Mouse (Mus musculus) CH12F3 (cell line): ENCODE results near the gene Nat14.
"Not testable (repeated sequence)": the region's sequence is repeated elsewhere in the genome, so short reads cannot be mapped to it uniquely, and the experiment has no call there.

Source experiments
- in situ Hi-C: fragments of 300-500 bp; cut with MboI; formaldehyde crosslinking; loops from 2 replicates; pipeline ENCODE4 v1.14.3; 2020; ENCODE audit warnings: low sequenced_read_pairs

Gene Nat14

DNA sequence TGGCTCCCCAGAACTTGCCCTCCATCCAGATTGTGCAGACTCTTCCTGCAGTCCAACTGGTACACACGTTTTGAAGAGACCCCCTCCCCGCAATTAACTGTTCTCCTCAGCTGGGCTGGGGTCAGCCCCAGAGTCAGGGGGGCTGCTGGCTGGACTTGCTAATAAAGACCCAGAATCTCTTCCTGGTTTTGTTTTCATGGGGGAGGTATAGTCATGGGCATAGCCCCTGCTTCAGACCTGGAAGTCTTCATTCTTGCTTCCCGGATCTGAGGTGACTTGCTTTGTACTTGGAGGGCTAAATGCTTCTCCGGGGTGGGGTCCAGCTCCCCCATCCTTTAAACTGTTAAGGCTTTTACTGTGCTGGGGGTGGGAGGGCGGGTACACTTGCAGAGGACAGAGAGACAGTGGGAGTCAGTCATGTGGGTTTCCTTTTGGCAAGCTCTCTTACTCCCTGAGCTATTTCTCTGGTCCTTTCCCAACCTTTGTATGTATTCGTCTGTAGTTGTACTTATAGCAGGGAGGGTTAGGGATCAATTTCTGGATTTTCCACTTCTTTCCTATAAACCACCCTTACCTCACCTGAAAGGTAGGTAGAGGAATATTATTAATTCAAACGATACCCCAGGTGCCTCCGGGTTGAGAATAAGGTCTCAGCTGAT lies at the start of gene Nat14:
TSS of gene Nat14 (plus strand) at position 205 of the 659 bp plus-strand sequence.
- in situ Hi-C loops = no loop called here

DNA sequence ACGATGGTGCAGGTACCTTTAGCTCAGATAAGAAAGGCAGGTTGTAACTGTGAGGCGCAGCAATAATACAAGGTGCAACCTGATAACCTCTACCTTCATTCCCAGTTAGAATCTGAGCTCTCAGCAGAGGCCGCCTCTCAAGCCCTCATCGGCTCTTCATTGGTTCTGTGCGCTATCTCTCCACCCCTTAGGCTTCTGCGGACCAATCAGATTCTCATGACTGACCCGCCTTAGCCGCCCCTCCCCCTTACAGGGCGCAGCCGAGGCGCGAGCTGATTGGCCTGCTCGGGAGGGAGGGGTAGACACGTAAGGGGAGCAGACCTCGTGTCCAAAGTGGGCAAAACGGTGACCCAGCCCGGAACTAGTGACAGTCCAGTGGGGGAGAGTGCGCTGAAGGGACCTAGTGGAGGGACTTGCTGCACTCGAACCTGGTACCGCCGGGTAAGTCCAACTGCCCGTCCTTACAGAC lies 45.0 kb upstream of the Nat14 start, which contains the start of gene Isoc2a:
TSS of gene Isoc2a (plus strand) at position 401 of the 469 bp plus-strand sequence.
- in situ Hi-C loops = no loop called here

DNA sequence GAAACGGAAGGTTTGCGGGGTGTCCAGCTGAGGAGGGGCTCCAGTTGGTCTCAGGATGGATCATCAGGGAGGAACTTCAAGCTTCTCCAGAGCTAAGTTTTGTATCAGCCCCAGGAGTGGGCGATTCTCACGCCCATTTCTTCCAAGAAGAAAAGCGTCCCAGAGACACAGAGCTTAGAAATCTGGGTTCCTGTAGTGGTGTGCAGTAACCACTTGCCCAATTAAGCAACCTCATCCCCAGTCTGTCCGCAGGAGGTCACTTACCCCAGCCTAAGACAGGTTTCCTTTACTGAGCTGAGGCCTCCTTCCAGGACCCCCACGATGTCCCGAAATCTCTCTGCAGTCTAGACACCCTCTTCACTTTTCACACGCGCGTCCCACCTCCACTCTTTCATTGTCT lies 44.6 kb upstream of the Nat14 start:
- in situ Hi-C loops = no loop called here

DNA sequence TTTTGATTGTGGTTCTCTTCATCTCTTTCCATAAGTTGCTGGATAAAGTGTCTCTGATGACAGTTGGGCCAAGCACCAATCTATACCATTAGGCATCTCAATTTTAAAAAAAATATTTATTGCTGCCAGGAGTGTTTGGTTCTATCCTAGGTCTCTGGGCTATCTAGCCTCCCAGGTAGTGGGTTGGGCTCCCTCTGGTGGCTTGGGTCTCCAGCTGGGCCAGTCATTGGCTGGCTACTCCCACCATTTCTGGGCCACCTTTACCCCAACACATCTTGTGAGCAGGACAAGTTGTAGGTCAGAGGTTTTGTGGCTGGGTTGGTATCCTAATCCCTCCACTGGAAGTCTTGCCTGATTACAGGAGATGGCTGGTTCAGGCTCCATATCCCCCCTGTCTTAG lies 43.6 kb upstream of the Nat14 start:
- in situ Hi-C loops = no loop called here

DNA sequence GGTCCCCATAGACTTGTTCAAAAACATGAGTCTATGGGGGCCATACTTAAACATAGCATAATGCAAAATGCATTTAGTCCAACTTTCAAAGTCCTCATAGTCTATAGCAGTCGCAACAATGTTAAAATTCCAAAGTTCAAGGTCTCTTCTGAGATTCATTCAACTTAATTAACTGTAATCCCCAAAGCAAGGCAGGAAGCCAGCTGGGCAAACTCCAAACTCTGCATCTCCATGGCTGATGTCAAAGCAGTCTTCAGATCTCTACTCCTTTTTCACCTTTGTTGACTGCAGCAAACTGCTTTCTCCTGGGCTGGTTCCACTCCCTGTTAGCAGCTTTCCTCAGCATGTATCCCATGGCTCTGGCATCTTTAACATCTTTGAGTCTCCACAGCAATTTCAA lies 42.8 kb upstream of the Nat14 start:
- in situ Hi-C loops = not testable (repeated sequence)

DNA sequence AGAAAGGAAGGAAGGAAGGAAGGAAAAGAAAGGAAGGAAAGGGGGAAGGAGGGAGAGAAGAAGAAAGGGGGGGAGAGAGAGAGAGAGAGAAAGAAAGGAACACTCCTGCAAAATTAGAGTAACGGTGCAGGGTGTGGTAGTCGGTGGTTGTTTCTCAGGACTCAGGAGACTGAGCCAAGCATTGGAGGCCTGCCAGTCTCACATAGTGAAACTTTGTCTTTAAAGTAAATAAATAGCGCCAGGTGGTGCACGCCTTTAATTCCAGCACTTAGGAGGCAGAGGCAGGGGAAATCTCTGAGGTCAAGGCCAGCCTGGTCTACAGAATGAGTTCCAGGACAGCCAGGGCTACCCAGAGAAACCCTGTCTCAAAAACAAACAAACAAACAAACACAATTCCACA lies 35.1 kb upstream of the Nat14 start:
- in situ Hi-C loops = no loop called here

DNA sequence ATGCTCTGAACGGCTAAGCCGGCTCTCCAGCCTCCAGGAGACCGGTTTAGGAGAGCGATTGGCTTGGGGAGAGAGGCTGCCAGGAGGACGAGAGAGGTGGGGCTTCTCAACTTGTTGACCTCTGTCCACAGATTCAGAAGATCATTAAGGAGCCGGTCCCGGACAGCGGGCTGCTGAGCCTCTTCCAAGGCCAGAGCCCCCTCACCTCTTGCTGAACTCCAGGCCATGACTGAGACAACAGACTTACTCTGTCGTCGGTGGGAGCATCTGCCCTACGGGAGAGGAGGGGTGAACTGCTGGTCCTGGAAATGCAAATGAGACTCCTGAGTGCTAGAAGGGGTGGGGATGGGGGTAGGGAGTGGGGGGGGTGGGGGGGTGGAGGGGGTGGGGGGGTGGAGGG lies 26.6 kb upstream of the Nat14 start:
- in situ Hi-C loops = no loop called here

DNA sequence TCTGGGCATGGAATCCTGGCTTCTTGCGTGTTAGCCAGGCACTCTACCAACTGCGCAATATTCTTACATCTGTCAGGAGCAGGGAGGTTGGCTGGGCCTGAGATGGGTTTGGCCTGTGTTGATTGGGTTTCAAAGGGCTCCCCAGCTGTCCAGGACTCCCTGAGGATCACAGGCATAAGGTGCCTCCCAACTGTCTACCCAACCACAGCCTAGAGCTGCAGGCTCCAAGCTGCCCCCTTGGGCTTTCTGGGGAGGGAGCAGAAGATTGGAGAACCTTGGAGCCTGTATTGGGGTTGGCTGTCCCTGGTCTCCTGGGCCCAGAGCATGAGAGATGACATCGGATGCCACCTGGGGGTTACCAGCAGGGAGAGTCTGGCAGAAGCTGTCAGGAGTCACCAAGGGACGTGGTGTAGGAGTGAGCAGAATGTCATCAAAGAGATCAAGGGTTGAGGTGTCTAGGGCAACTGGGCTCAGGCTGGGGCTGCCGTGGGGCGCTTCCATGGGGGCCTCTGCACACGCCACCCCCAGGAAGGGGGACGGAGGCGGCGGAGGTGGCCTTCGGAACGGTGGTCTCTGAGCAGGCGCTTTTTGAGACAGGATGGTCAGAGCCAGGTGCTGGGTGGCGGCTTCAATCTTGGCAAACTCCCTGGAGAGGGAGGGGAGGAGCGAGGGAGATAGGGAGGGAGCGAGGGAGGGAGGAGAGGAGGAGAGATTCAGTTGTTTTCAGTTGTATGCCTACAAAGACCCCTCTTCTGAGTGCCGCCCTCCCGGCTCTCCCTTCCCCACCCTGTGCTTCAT lies 22.8 kb upstream of the Nat14 start:
- in situ Hi-C loops = no loop called here

DNA sequence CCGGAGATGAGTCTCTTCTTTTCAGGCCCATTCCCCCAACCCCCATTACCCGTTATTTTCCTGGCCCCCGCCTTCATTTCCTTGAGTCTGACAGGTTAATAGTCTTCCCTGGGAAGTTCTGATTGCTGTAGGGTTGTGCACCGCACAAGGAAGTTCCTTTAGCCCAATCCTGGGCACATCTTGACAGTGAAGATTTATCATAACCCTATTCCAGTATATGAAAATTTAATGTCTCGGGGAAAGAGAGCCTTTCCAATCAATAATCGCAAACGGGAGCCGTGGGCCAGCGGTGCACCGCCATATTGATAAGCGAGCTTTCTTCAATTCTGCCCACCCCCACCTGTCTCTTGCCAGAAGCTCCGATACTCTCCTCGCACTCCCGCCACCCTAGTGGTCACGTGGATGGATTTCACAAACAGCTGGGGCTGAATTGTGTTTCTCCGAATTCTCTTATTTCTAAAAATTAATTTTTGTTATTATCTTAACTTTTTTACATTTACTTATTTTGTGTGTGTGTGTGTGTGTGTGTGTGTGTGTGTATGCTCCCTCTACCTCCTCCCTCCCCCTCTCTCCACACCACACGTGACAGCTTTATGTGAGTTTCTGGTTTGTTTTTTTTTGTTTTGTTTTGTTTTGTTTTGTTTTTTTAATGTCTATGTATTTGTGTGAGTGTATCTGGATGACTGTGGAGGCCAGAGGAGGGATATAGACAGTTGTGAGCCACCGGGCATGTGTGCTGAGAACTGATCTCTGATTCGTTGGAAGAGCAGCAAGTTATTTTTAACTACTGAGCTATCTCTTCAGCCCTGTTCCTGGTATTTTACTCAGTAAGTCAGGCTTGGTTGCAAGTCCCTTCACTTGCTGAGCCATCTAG lies 21.9 kb upstream of the Nat14 start:
- in situ Hi-C loops = no loop called here

DNA sequence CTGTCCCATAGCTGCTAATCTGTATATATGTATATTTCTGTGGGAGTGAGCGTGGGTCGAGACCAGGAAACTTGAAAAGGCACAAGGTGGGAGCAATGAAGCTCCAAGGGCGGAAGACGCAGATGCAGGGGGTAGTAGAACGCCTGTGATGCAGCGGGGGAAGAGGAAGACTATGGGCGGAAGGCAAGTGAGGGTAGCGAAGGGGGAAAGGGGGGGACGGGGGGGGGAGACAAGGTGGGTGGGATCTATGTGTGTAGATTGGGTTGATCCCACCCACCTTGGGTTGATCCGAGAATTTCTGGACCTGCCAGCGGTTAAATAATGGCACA lies 21.3 kb upstream of the Nat14 start:
- in situ Hi-C loops = no loop called here

DNA sequence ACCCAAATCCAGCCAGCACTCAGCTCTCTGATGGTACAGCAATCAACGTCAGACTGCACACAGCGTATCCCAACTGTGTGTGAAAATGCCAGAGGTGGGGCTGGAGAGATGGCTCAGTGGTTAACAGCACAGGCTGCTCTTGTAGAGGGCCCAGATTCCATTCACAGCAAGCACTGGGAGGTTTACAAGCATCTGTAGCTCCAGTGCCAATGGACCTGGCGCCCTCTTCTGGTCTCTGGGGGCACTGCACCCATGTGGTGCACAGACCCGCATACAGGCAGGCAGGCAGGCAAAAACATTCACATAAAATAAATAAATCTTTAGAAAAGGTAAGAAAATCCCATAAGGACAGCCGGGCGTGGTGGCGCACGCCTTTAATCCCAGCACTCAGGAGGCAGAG lies 20.7 kb upstream of the Nat14 start:
- in situ Hi-C loops = no loop called here

DNA sequence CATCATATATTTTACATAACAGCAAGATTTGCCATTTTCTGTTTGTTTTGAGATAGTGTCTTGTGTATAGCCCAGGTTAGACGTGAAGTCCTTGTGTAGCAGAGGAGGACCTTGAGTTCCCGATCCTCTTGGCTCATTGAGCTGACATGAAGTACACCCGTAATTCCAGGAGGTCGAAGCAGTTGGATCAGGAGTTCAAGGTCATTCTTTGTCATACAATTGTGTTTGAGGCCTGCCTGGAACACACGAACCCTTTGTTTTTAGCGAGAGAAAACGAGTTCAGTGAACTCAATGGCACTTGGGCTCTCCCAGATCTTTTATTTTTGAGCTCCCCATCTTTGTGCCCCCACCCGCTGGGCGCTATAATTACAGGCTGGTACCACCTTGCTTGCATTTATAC lies 19.4 kb upstream of the Nat14 start:
- in situ Hi-C loops = no loop called here

DNA sequence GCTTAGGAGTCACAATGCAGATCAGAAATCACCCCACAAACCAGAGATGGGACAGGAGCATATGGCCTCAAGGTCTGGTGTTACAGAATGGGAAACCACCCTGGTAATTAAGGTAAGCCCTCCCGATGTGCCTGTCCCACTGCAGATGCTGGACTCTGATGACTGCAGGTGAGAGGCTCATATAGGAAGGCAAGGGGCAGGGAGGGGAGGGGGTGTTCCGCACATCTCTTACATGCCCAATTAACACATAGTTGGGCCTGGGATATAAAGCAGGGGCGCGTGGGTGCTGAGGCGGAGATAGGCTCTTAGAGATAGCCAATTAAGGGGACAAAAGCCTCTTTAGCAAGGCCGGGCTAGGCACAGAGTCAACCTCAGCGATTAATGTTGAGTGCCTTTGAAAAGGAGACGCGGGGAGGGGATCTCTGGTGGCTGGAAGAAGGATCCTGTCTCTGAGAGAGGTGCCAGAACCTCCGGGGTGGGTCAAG lies 15.3 kb upstream of the Nat14 start, which contains the start of gene Gm36210:
TSS of gene Gm36210 (minus strand) at position 51 of the 485 bp plus-strand sequence.
- in situ Hi-C loops = no loop called here

DNA sequence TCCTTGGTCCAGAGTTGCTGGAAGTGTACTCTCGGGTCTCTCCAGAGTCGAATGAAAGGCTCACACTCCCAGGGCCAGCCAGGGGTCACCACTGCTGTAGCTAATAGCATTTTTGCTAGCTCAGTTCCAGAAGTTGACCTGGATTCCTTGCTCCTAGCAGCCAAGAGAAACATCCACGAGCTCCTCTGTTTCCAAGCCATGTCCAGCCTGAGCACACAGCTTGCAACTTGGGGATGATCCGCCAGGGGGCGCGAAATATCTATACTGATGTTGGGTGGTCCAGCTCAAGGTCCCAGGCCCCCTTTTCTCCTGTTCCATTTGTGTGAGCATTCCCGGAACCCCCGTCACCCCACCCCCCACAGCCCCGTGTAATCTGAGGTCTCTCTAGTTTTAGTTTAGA lies 10.3 kb upstream of the Nat14 start:
- in situ Hi-C loops = no loop called here

DNA sequence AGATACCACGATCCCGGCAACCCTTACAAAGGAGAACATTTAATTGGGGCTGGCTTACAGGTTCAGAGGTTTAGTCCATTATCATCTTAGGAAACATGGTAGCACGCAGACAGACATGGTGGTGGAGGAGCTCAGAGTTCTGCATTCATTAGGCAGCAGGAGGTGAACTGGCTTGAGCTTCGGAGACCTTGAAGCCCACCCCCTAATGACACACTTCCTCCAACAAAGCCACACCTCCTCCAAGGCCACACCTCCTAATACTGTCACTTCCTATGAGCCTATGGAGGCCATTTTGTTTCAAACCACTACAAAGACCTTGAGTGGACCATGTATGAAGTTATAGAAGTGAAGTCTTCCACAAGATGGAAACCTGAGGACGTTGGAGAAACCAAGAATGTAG lies 9.6 kb upstream of the Nat14 start:
- in situ Hi-C loops = no loop called here

DNA sequence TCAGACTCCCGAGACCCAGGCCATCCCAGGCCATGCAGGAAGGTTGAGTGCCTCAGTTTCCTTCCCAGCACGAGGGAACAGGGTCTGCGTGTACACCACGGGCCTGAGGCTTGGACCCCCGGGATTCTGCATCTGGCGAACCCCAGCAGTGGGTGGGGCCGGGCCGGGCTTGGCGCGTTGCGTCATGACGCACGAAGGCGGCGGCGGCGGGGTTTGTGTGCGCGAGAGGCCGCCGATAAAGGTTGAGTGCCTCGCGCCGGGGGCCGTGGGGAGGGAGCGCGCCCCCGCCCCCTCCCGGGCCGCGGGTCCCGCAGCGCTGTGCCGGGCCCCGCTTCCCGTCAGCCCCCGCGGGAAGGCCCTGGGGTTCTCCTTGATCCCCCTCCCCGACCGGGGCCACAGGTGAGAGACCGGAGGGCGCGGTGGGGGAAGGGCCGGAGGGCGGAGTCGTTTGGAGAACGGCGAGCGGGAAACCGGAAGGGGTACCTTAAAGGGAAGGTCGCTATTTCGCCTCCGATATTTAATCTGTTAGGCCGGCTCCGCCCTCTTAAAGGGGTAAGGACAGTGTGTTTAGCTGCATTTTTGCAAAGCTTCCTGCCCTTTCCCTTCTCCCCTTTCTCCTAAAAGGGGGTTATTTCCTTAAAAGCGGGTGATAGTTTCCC lies 6.7 kb upstream of the Nat14 start, which contains the start of gene Zfp628:
TSS of gene Zfp628 (plus strand) at position 211 of the 659 bp plus-strand sequence.
- in situ Hi-C loops = no loop called here

DNA sequence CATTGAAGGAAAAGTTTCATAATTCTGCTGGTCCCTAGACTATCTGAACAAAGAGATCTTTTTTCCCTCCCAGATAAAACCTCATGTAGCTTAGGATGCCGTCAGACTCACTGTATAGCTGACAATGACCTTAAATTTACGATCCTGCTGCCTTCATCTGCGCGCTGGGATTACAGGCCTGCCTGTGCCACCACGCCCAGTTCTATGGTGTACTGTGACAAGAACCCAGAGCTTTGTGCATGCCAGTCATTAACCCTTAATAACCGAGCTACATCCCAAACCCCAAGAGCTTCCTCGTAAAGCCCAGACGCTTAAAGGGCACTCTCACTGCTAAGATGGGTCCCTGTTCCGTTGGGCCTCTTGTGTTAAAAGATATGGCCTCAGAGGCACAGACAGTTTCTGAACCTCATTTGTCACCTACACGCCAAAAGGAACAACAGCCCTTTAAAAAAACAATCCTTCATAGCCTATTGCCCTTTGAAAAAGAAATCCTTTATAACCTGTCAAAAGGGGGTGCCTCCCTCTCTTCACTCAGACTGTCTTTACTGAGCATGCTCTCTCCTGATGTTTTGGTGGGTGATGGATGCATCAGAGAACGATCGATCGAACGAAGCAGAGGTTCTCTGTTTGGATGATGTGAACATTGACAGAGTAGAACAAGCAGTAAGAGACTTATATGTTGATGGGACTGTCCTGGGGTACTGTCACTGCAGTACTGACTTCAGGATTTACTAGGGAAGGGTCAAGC lies 6.0 kb upstream of the Nat14 start:
- in situ Hi-C loops = no loop called here

DNA sequence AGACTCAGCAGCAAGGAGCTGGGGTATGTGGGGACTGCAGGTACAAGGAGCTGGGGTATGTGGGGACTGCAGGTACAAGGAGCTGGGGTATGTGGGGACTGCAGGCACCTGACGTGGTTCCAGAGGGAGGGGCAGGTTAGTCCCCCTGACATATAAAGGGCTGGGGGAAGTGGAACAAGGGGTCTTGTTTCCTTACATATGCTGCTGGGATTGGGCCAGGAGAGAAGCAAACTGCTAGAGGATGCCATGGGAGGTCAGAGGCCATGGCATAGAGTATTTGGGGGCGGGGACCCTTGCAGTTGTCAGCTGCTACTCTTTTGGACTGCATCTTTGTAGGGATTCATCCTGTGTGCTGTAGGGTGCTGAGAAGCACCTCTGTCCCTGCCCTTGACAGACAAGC lies 4.3 kb upstream of the Nat14 start:
- in situ Hi-C loops = no loop called here

DNA sequence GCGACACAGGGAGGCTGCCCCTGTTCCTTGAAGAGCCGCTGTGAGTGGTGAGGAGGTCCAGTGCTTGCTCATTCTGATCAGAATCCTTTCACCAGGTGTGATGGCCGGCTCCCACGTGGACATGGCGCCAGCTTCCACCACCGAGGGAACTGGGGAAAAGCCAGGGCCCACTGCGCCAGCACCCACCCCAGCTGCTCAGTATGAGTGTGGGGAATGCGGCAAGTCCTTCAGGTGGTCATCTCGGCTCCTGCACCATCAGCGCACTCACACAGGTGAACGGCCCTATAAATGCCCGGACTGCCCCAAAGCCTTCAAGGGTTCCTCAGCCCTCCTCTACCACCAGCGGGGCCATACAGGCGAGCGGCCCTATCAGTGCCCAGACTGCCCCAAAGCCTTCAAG lies 3.1 kb upstream of the Nat14 start:
- in situ Hi-C loops = no loop called here

DNA sequence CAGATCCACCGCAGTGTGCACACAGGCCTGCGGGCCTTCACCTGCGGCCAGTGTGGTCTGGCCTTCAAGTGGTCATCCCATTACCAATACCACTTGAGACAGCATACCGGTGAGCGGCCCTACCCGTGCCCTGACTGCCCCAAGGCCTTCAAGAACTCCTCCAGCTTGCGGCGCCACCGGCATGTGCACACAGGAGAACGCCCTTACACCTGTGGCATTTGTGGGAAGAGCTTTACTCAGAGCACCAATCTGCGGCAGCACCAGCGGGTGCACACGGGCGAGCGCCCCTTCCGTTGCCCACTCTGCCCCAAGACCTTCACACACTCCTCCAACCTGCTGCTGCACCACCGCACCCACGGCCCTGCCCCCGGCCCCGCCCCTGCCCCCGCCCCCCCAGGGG lies 2.7 kb upstream of the Nat14 start:
- in situ Hi-C loops = no loop called here
